Mouse (Mus musculus): ENCODE data around the gene Prex1.

DNA sequence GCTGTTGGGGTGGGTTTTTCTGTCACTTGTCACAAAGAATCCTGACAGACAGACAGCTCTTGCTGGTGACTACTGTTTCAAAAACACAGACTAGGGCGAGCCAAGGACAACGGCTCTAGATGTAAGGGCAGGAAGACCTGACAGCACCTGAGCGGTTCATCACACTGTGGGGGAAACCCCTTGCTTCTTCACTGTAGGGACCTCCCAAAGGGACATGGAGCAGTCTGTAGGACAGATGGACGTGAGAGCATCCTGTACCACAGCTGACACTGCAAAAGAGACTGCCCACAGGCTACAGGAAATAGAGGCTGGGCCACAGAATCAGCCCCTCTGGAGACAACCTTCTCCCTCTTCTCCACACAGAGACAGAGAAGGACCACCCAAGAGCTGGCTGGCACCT, 20.2 kb downstream of the Prex1 start:
- TF ChIP-seq POLR2A (IDR thresholded peaks at IDR 0.05; ENCODE audit: borderline replicate concordance, control insufficient read depth, low read depth, low read length) (no peak), CTCF (IDR thresholded peaks at IDR 0.05; ENCODE audit: control insufficient read depth, insufficient read depth, low read length) (no peak)

Measured in bone marrow, adult 2 months (tissue).